Mouse (Mus musculus): ENCODE results near the gene 1810010H24Rik. TPM values are rescaled to one million over a fixed set of nuclear protein-coding genes. Genes with fewer than 3 reads are reported as not detected.
"Not testable (repeated sequence)": the region's sequence is repeated elsewhere in the genome, so short reads cannot be mapped to it uniquely, and the experiment has no call there.

Gene 1810010H24Rik
- polyA plus RNA-seq (2015; fragmentation: Nextera tagmentation; extraction: Ambion mirVana) = 4.0 and 5.7 TPM in 2 replicates

GRCm38 (mm10) chr11:107025411-107026321, at the start of gene 1810010H24Rik:
Gene 1810010H24Rik, plus strand, starts transcription at chr11:107025681.
- Histone ChIP-seq H3K36me3 (no peaks in the 10 kb centered on the region), H3K4me3 (peak within 1 kb of the TSS; percentile 80), H3K27me3 (no peaks in the 10 kb centered on the region), H3K9me3 (no peaks in the 10 kb centered on the region), H3K27ac (replicated peaks) (peak within 1 kb of the TSS; percentile 66), H3K4me1 (peaks cover 35% of the 10 kb centered on the region), H3K9ac (replicated peaks) (peak within 1 kb of the TSS; percentile 67), H3K4me2 (replicated peaks) (peak within 1 kb of the TSS; percentile 89)
- ATAC-seq (replicated peaks) = peak; percentile 31; the same call in 1 of the 2 replicates
- WGBS = under 1% methylated on average over 45 of the region's 45 CpGs

- Histone ChIP-seq H3K27me3 (no peaks in the 10 kb centered on the region), H3K9me3 (no peaks in the 10 kb centered on the region), H3K36me3 (no peaks in the 10 kb centered on the region), H3K4me2 (replicated peaks) (no peak overlapping the region), H3K9ac (replicated peaks) (no peak overlapping the region), H3K27ac (replicated peaks) (no peak overlapping the region), H3K4me3 (no peak overlapping the region), H3K4me1 (no peaks in the 10 kb centered on the region)
- ATAC-seq (replicated peaks) = no peak
- 87% methylated on average over 8 of the region's 8 CpGs for WGBS
Measured at GRCm38 (mm10) chr11:106976194-106976593, 49.3 kb upstream of the 1810010H24Rik start.

- Histone ChIP-seq H3K4me1 (no peaks in the 10 kb centered on the region), H3K9me3 (no peaks in the 10 kb centered on the region)
Measured at GRCm38 (mm10) chr11:106980455-106980854, 45.0 kb upstream of the 1810010H24Rik start.

GRCm38 (mm10) chr11:106981787-106982186, 43.7 kb upstream of the 1810010H24Rik start:
- ATAC-seq (replicated peaks) = no peak
- WGBS = 3% methylated on average over 1 of the region's 1 CpGs
- no peaks in the 10 kb centered on the region for H3K9me3 ChIP-seq
- no peak overlapping the region for H3K27ac ChIP-seq (replicated peaks)
- no peaks in the 10 kb centered on the region for H3K4me1 ChIP-seq
- no peak overlapping the region for H3K4me3 ChIP-seq
- H3K27me3 ChIP-seq = no peaks in the 10 kb centered on the region
- no peaks in the 10 kb centered on the region for H3K36me3 ChIP-seq
- H3K9ac ChIP-seq (replicated peaks) = no peak overlapping the region
- no peak overlapping the region for H3K4me2 ChIP-seq (replicated peaks)

More at GRCm38 (mm10) chr11:106980455-106980854, 45.0 kb upstream of the 1810010H24Rik start:
- Histone ChIP-seq H3K4me2 (replicated peaks) (no peak overlapping the region), H3K27me3 (no peaks in the 10 kb centered on the region), H3K27ac (replicated peaks) (no peak overlapping the region), H3K4me3 (no peak overlapping the region), H3K36me3 (no peaks in the 10 kb centered on the region), H3K9ac (replicated peaks) (no peak overlapping the region)
- ATAC-seq (replicated peaks) = no peak
- 22% methylated on average over 7 of the region's 7 CpGs for WGBS

- H3K4me3 ChIP-seq = no peak overlapping the region
- no peak overlapping the region for H3K9ac ChIP-seq (replicated peaks)
- H3K4me1 ChIP-seq = no peaks in the 10 kb centered on the region
- no peaks in the 10 kb centered on the region for H3K9me3 ChIP-seq
- no peak overlapping the region for H3K4me2 ChIP-seq (replicated peaks)
- ATAC-seq (replicated peaks) = no peak
- H3K36me3 ChIP-seq = peaks cover 4% of the 10 kb centered on the region; the same call in 1 of the 2 replicates
- no peak overlapping the region for H3K27ac ChIP-seq (replicated peaks)
- H3K27me3 ChIP-seq = no peaks in the 10 kb centered on the region
- 59% methylated on average over 5 of the region's 5 CpGs for WGBS
Measured at GRCm38 (mm10) chr11:106982351-106982750, 43.1 kb upstream of the 1810010H24Rik start.

- not testable (repeated sequence) for ATAC-seq (replicated peaks)
Measured at GRCm38 (mm10) chr11:106985979-106986604, 39.4 kb upstream of the 1810010H24Rik start.

GRCm38 (mm10) chr11:106987384-106987783, 38.1 kb upstream of the 1810010H24Rik start:
- H3K9ac ChIP-seq (replicated peaks) = no peak overlapping the region
- no peak for ATAC-seq (replicated peaks)
- H3K4me2 ChIP-seq (replicated peaks) = no peak overlapping the region
- peaks cover 41% of the 10 kb centered on the region for H3K36me3 ChIP-seq
- H3K4me1 ChIP-seq = no peaks in the 10 kb centered on the region
- 89% methylated on average over 2 of the region's 2 CpGs for WGBS
- H3K4me3 ChIP-seq = no peak overlapping the region
- no peaks in the 10 kb centered on the region for H3K9me3 ChIP-seq
- H3K27me3 ChIP-seq = no peaks in the 10 kb centered on the region
- no peak overlapping the region for H3K27ac ChIP-seq (replicated peaks)

More at GRCm38 (mm10) chr11:106985979-106986604, 39.4 kb upstream of the 1810010H24Rik start:
- not testable (repeated sequence) for H3K27me3 ChIP-seq; H3K9ac ChIP-seq (replicated peaks); H3K9me3 ChIP-seq; H3K4me2 ChIP-seq (replicated peaks); H3K4me3 ChIP-seq; H3K4me1 ChIP-seq; H3K27ac ChIP-seq (replicated peaks)
- 85% methylated on average over 9 of the region's 9 CpGs for WGBS
- H3K36me3 ChIP-seq = peaks cover 35% of the 10 kb centered on the region

- no peak for ATAC-seq (replicated peaks)
- WGBS = 86% methylated on average over 3 of the region's 3 CpGs
Measured at GRCm38 (mm10) chr11:106994246-106995085, 31.0 kb upstream of the 1810010H24Rik start.

GRCm38 (mm10) chr11:106996492-106996891, 29.0 kb upstream of the 1810010H24Rik start:
- H3K4me2 ChIP-seq (replicated peaks) = 0 out of 2 replicates have a peak overlapping the region, but pooled peaks have one; percentile 57
- not testable (repeated sequence) for H3K9ac ChIP-seq (replicated peaks); H3K27ac ChIP-seq (replicated peaks); H3K27me3 ChIP-seq; H3K9me3 ChIP-seq; H3K4me3 ChIP-seq; ATAC-seq (replicated peaks)
- peaks cover 20% of the 10 kb centered on the region for H3K4me1 ChIP-seq
- H3K36me3 ChIP-seq = peaks cover 37% of the 10 kb centered on the region
- 98% methylated on average over 7 of the region's 7 CpGs for WGBS

More at GRCm38 (mm10) chr11:106994246-106995085, 31.0 kb upstream of the 1810010H24Rik start:
- H3K4me3 ChIP-seq = no peak overlapping the region
- H3K27ac ChIP-seq (replicated peaks) = no peak overlapping the region
- H3K4me1 ChIP-seq = peaks cover 20% of the 10 kb centered on the region
- H3K9ac ChIP-seq (replicated peaks) = no peak overlapping the region
- H3K4me2 ChIP-seq (replicated peaks) = no peak overlapping the region
- no peaks in the 10 kb centered on the region for H3K9me3 ChIP-seq
- H3K36me3 ChIP-seq = peaks cover 54% of the 10 kb centered on the region
- no peaks in the 10 kb centered on the region for H3K27me3 ChIP-seq

GRCm38 (mm10) chr11:106997976-106998375, 27.5 kb upstream of the 1810010H24Rik start:
- Histone ChIP-seq H3K9me3 (no peaks in the 10 kb centered on the region), H3K27me3 (no peaks in the 10 kb centered on the region), H3K4me1 (peaks cover 26% of the 10 kb centered on the region), H3K4me2 (replicated peaks) (peak overlapping the region; percentile 57), H3K36me3 (peaks cover 34% of the 10 kb centered on the region), H3K4me3 (peak overlapping the region; percentile 87), H3K9ac (replicated peaks) (peak overlapping the region; percentile 72), H3K27ac (replicated peaks) (peak overlapping the region; percentile 82)
- 7% methylated on average over 5 of the region's 5 CpGs for WGBS
- no peak for ATAC-seq (replicated peaks)

GRCm38 (mm10) chr11:106998651-106999150, 26.8 kb upstream of the 1810010H24Rik start:
- Histone ChIP-seq H3K36me3 (peaks cover 31% of the 10 kb centered on the region), H3K27ac (replicated peaks) (peak overlapping the region; percentile 82), H3K9me3 (no peaks in the 10 kb centered on the region), H3K4me2 (replicated peaks) (peak overlapping the region; percentile 57), H3K4me3 (peak overlapping the region; percentile 87), H3K4me1 (peaks cover 26% of the 10 kb centered on the region), H3K27me3 (no peaks in the 10 kb centered on the region), H3K9ac (replicated peaks) (peak overlapping the region; percentile 72)
- WGBS = 0% methylated on average over 26 of the region's 26 CpGs
- peak; percentile 30; the same call in 1 of the 2 replicates for ATAC-seq (replicated peaks)

All from forebrain, embryonic 15.5 days (tissue).